Mouse (Mus musculus) megakaryocyte, embryonic 14.5 days (primary cell): Measurements from ENCODE around the gene Otud5.

Experiments
- FLI1 ChIP-seq: IDR thresholded peaks from 2 replicates; pipeline ENCODE4 v1.6.1; 2012; ENCODE audit warnings: low read length, inconsistent platforms, mixed read lengths
- GATA1 ChIP-seq: IDR thresholded peaks from 3 replicates; pipeline ENCODE4 v1.6.1; 2012; ENCODE audit warnings: mixed read lengths, low read length, inconsistent platforms, borderline replicate concordance

GRCm38 (mm10) chrX:7922032-7922431 lies 80.9 kb downstream of the Otud5 start:
- TF ChIP-seq FLI1 (no peak), GATA1 (no peak)
